Mouse (Mus musculus): Measurements from ENCODE around the gene Cldn1. TPM values are rescaled to one million over a fixed set of nuclear protein-coding genes. Genes with fewer than 3 reads are reported as not detected.

Gene Cldn1
- total RNA-seq (2023) = 20.5 and 23.2 TPM in 2 replicates

DNA sequence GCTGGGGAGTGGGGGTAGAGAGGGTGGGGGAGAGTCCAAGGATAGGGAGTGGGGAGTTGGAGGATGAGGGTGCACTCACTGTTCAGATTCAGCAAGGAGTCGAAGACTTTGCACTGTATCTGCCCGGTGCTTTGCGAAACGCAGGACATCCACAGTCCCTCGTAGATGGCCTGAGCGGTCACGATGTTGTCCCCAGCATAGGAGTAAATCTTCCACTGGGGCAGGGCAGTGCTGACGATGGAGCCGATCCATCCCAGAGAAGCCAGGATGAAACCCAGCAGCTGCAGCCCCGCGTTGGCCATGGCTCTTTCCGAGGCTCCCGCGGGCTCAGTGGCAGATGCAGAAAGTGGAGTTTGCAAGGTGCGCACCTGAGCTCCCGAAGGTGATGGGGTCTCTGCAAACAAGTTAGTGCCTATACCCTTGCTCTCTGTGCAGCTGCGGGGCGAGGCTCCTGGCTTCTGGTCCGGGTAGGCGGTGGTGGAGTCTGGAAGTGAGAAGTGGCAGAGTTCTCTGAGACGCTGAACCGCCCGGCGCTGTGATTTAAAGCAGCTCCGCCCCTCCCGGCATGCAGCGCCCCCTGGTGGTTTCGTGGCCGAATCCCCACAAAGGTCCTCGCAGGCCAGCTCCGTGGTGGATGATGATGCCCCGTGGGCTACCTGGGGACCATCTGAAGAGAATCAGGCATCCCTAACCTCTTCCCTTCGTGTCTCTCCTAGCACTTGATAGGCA lies at the start of gene Cldn1:
Gene Cldn1, minus strand, starts transcription at position 517 of the 729 bp plus-strand sequence.

Other genes with a start within 250 kb of the Cldn1 start
- not detected in 2 replicates for gene Cldn16, start 91.3 kb upstream of the Cldn1 start, total RNA-seq (2023)
- gene Tmem207, start 154.9 kb upstream of the Cldn1 start, total RNA-seq (2023) = not detected in 2 replicates
- 26.6 and 27.8 TPM in 2 replicates for gene Il1rap, start 209.9 kb upstream of the Cldn1 start, total RNA-seq (2023)

Measured in neutrophil, adult 65 days (primary cell).